Mouse (Mus musculus): ENCODE measurements around the gene Katnbl1. TPM values are rescaled to one million over a fixed set of nuclear protein-coding genes. Genes with fewer than 3 reads are reported as not detected.

Gene Katnbl1
- total RNA-seq, 2 experiments from 2014 or later: 11.4 to 12.9 TPM

Other genes starting within 250 kb of the Katnbl1 start
- not detected for gene Olfr1316, start 244.2 kb upstream of the Katnbl1 start, total RNA-seq (2021)
- gene Olfr1317, start 238.9 kb upstream of the Katnbl1 start, total RNA-seq (2021): not detected
- not detected for gene Olfr1318, start 225.0 kb upstream of the Katnbl1 start, total RNA-seq (2021)
- 10 to 100 TPM; 76.7 to 82.7 TPM for gene Lpcat4, start 139.7 kb upstream of the Katnbl1 start, total RNA-seq (2021)
- gene Nutm1, start 119.9 kb upstream of the Katnbl1 start, total RNA-seq (2021): not detected
- gene Nop10, start 117.3 kb upstream of the Katnbl1 start, total RNA-seq (2021): 10 to 100 TPM; 52.2 to 54.7 TPM
- gene Slc12a6, start 113.4 kb upstream of the Katnbl1 start, total RNA-seq (2021): 100 to 1,000 TPM; 107 to 114 TPM
- under 1 TPM; 0.73 to 0.80 TPM for gene Gm21985, start 112.9 kb upstream of the Katnbl1 start, total RNA-seq (2021)
- 100 to 1,000 TPM; 127 to 143 TPM for gene Emc4, start 11.2 kb upstream of the Katnbl1 start, total RNA-seq (2021)
- 10 to 100 TPM; 44.5 to 45.3 TPM for gene Emc7, start 75.8 kb downstream of the Katnbl1 start, total RNA-seq (2021)
- gene Chrm5, start 101.6 kb downstream of the Katnbl1 start, total RNA-seq (2021): 1 to 10 TPM; 6.6 to 8.8 TPM
- 10 to 100 TPM in 1 of 2 experiments, 1 to 10 TPM in 1; 9.7 to 10.6 TPM for gene Aven, start 113.8 kb downstream of the Katnbl1 start, total RNA-seq (2021)

All from layer of hippocampus, postnatal 36 days (tissue).